Mouse (Mus musculus): ENCODE results near the gene Cnnm4.

The Cnnm4 gene

GRCm38 (mm10) chr1:36556553-36557456 lies 85.4 kb downstream of the Cnnm4 start:
- ATAC-seq (ENCODE audit: insufficient number of reproducible peaks, low FRiP score, low TSS enrichment), result peak; percentile 46

- peak; percentile 34 for ATAC-seq (ENCODE audit: insufficient number of reproducible peaks, low FRiP score, low TSS enrichment)
These were observed 86.1 kb downstream of the Cnnm4 start for GRCm38 (mm10) chr1:36557457-36558011.
